Comparison of ENCODE assay signal across 7 mouse cellular contexts in genomic region chr13:43172036-43172713, GRCm38 (mm10). TPM values are rescaled to one million over a fixed set of nuclear protein-coding genes. Genes with fewer than 3 reads are reported as not detected.
DNase-seq lines count a peak whose midpoint lies in the region; ATAC-seq and TF ChIP-seq lines count a peak whose summit lies in the region.

No protein-coding gene starts in this region.

- DNase-seq in testis, postnatal 14 days (ENCODE audit: low spot score) = no peak
- DNase-seq in liver, embryonic 11.5 days (ENCODE audit: low spot score) = peak; percentile 60
- DNase-seq in left cerebral cortex, adult 18-20 months (ENCODE audit: low spot score in 2 of 2) = no peak

- no peaks in the 10 kb centered on the region for H3K36me3 ChIP-seq in testis, adult 2 months (ENCODE audit: control insufficient read depth, insufficient read depth, low read length)
- no peaks in the 10 kb centered on the region for H3K36me3 ChIP-seq in heart, embryonic 16.5 days (ENCODE audit: control insufficient read depth, insufficient read depth)
- no peaks in the 10 kb centered on the region for H3K36me3 ChIP-seq in liver, embryonic 11.5 days (ENCODE audit: control insufficient read depth, insufficient read depth, low read length)
- peaks cover 10% of the 10 kb centered on the region for H3K36me3 ChIP-seq in neural tube, embryonic 13.5 days

- peak overlapping the region; percentile 78 for H3K4me2 ChIP-seq in heart, embryonic 16.5 days (ENCODE audit: low read depth, low read length)
- H3K4me2 ChIP-seq in liver, embryonic 11.5 days = peak overlapping the region; percentile 74
- H3K4me2 ChIP-seq in neural tube, embryonic 13.5 days = peak overlapping the region; percentile 68

- WGBS in heart, embryonic 16.5 days = 31% methylated on average over 14 of the region's 14 CpGs
- 29% methylated on average over 14 of the region's 14 CpGs for WGBS in liver, embryonic 11.5 days
- WGBS in neural tube, embryonic 13.5 days = 37% methylated on average over 14 of the region's 14 CpGs

- no peak for TF ChIP-seq CTCF in testis, adult 2 months (IDR thresholded peaks at IDR 0.05; ENCODE audit: control insufficient read depth, insufficient read depth, insufficient replicate concordance, low read depth, low read length)

- TF ChIP-seq POLR2A in testis, adult 2 months (IDR thresholded peaks at IDR 0.05; ENCODE audit: control insufficient read depth, low read depth, low read length) = no peak

- peak overlapping the region; percentile 92 for H3K4me3 ChIP-seq in testis, adult 2 months (ENCODE audit: control insufficient read depth, low read depth, low read length)
- H3K4me3 ChIP-seq in brown adipose tissue, adult 24 weeks (ENCODE audit: insufficient read depth, low read depth, low read length) = peak overlapping the region; percentile 82
- peak overlapping the region; percentile 78 for H3K4me3 ChIP-seq in heart, embryonic 16.5 days (ENCODE audit: low read length)
- H3K4me3 ChIP-seq in liver, embryonic 11.5 days (ENCODE audit: low read depth, low read length) = peak overlapping the region; percentile 68
- peak overlapping the region; percentile 67 for H3K4me3 ChIP-seq in neural tube, embryonic 13.5 days

- H3K4me1 ChIP-seq in testis, adult 2 months (ENCODE audit: control insufficient read depth, insufficient read depth, low read length) = peaks cover 2% of the 10 kb centered on the region
- peaks cover 5% of the 10 kb centered on the region; the same call in 1 of the 2 replicates for H3K4me1 ChIP-seq in brown adipose tissue, adult 24 weeks (ENCODE audit: control insufficient read depth, insufficient read depth, insufficient read length, low read length)
- peaks cover 9% of the 10 kb centered on the region for H3K4me1 ChIP-seq in heart, embryonic 16.5 days (ENCODE audit: control insufficient read depth, insufficient read depth, low read length)
- H3K4me1 ChIP-seq in liver, embryonic 11.5 days (replicated peaks; ENCODE audit: control insufficient read depth, insufficient read depth, low read length) = peaks cover 7% of the 10 kb centered on the region; the same call in 1 of the 2 replicates
- H3K4me1 ChIP-seq in neural tube, embryonic 13.5 days (replicated peaks) = peaks cover 14% of the 10 kb centered on the region

- H3K9ac ChIP-seq in heart, embryonic 16.5 days (ENCODE audit: low read length) = peak overlapping the region; percentile 92
- H3K9ac ChIP-seq in liver, embryonic 11.5 days (ENCODE audit: low read depth, low read length) = peak overlapping the region; percentile 77; the same call in 1 of the 2 replicates
- H3K9ac ChIP-seq in neural tube, embryonic 13.5 days = peak overlapping the region; percentile 91

- H3K9me3 ChIP-seq in heart, embryonic 16.5 days (replicated peaks; ENCODE audit: control insufficient read depth, low read length) = no peaks in the 10 kb centered on the region
- H3K9me3 ChIP-seq in liver, embryonic 11.5 days (ENCODE audit: control insufficient read depth, low read length) = no peaks in the 10 kb centered on the region
- no peaks in the 10 kb centered on the region for H3K9me3 ChIP-seq in neural tube, embryonic 13.5 days

- no peak overlapping the region for H3K27ac ChIP-seq in testis, adult 2 months (ENCODE audit: control insufficient read depth, insufficient read depth, low read depth, low read length)
- no peak overlapping the region for H3K27ac ChIP-seq in brown adipose tissue, adult 24 weeks (replicated peaks; ENCODE audit: low read depth, low read length)
- peak overlapping the region; percentile 4; the same call in 1 of the 2 replicates for H3K27ac ChIP-seq in heart, embryonic 16.5 days (ENCODE audit: low read length)
- H3K27ac ChIP-seq in liver, embryonic 11.5 days (ENCODE audit: low read depth, low read length) = no peak overlapping the region
- H3K27ac ChIP-seq in neural tube, embryonic 13.5 days (replicated peaks) = 0 out of 2 replicates have a peak overlapping the region, but pooled peaks have one; percentile 87

- no peaks in the 10 kb centered on the region for H3K27me3 ChIP-seq in testis, adult 2 months (ENCODE audit: control insufficient read depth, insufficient read depth, low read length)
- no peaks in the 10 kb centered on the region for H3K27me3 ChIP-seq in heart, embryonic 16.5 days (ENCODE audit: control insufficient read depth, insufficient read depth, low read length)
- H3K27me3 ChIP-seq in liver, embryonic 11.5 days (replicated peaks; ENCODE audit: control insufficient read depth, insufficient read depth, low read length) = no peaks in the 10 kb centered on the region
- no peaks in the 10 kb centered on the region for H3K27me3 ChIP-seq in neural tube, embryonic 13.5 days

- ATAC-seq in heart, embryonic 16.5 days (replicated peaks; ENCODE audit: extremely low read depth, insufficient read depth, low FRiP score) = no peak
- ATAC-seq in liver, embryonic 11.5 days (replicated peaks; ENCODE audit: low FRiP score) = no peak
- 0 out of 2 replicates have a peak, but pooled peaks have one; percentile 10 for ATAC-seq in neural tube, embryonic 13.5 days (ENCODE audit: low read depth)

RNA-seq across cellular contexts. Expression of gene Tbc1d7, which starts 0.9 kb away (rescaled TPM):
- 18.1 and 19.6 TPM in 2 replicates for polyA plus RNA-seq in testis, adult 2 months (2012; rRNA removed)
- 19.9 and 27.2 TPM in 2 replicates for polyA plus RNA-seq in brown adipose tissue, adult 24 weeks (2012; ENCODE audit: insufficient read depth, insufficient read length, missing spikeins)
- polyA plus RNA-seq in heart, embryonic 16.5 days (2015; fragmentation: Nextera tagmentation; extraction: Ambion mirVana) = 57.7 and 57.8 TPM in 2 replicates
- polyA plus RNA-seq in liver, embryonic 11.5 days (2014; fragmentation: Nextera tagmentation; extraction: Ambion mirVana) = 28.9 and 34.8 TPM in 2 replicates
- polyA plus RNA-seq in neural tube, embryonic 13.5 days (2015; fragmentation: Nextera tagmentation; extraction: Ambion mirVana) = 83.0 and 85.8 TPM in 2 replicates
- total RNA-seq in left cerebral cortex, adult 18-20 months (2021) = 10 to 100 TPM; 27.6 to 28.2 TPM

Comparison
In these comparisons a context has a peak if more than half of its experiments do, and no peak if none do; other contexts are left out.
1. H3K27ac ChIP-seq: peak in heart, embryonic 16.5 days (single experiment) and neural tube, embryonic 13.5 days (single experiment); none in testis, adult 2 months (single experiment), brown adipose tissue, adult 24 weeks (single experiment) and liver, embryonic 11.5 days (single experiment).
2. Peak in every context shown above with its lines, with median percentiles within 50 percentile points of each other: H3K4me3 ChIP-seq, H3K4me2 ChIP-seq and H3K9ac ChIP-seq.